Comparison of ENCODE assay signal across 31 mouse cellular contexts in genomic region chr2:9939250-9939649, GRCm38 (mm10). TPM values are rescaled to one million over a fixed set of nuclear protein-coding genes. Genes with fewer than 3 reads are reported as not detected.
DNase-seq lines count a peak whose midpoint lies in the region; ATAC-seq lines count a peak whose summit lies in the region.
"Had no signal": no experiment of that assay in that cellular context is flagged by ENCODE, and none has a peak within 500 bp of the region (broad histone marks: within the 10 kb centered on the region; RNA-seq: fewer than 3 reads in every experiment).

No protein-coding gene starts in this region.

- H3K4me2 ChIP-seq in kidney, embryonic 15.5 days = no peak overlapping the region
- H3K4me2 ChIP-seq in midbrain, embryonic 16.5 days (ENCODE audit: low read length) = no peak overlapping the region
- H3K4me2 ChIP-seq in midbrain, embryonic 14.5 days (ENCODE audit: low read length) = no peak overlapping the region
- H3K4me2 ChIP-seq: embryonic facial prominence, embryonic 13.5 days; forebrain, embryonic 12.5 days; liver, embryonic 11.5 days had no signal

- H3K9me3 ChIP-seq in kidney, embryonic 15.5 days (replicated peaks) = no peaks in the 10 kb centered on the region
- no peaks in the 10 kb centered on the region for H3K9me3 ChIP-seq in midbrain, embryonic 16.5 days (replicated peaks; ENCODE audit: control insufficient read depth, low read length, poor library complexity, severe bottlenecking)
- no peaks in the 10 kb centered on the region for H3K9me3 ChIP-seq in midbrain, embryonic 14.5 days (ENCODE audit: control insufficient read depth, low read length)
- no peaks in the 10 kb centered on the region for H3K9me3 ChIP-seq in limb, embryonic 10.5 days (replicated peaks)
- H3K9me3 ChIP-seq: embryonic facial prominence, embryonic 13.5 days; forebrain, embryonic 12.5 days; G1E; heart, embryonic 10.5 days had no signal

- H3K27me3 ChIP-seq in kidney, embryonic 15.5 days = no peaks in the 10 kb centered on the region
- H3K27me3 ChIP-seq in midbrain, embryonic 16.5 days (ENCODE audit: control insufficient read depth, insufficient read depth, low read depth, low read length) = no peaks in the 10 kb centered on the region
- no peaks in the 10 kb centered on the region for H3K27me3 ChIP-seq in midbrain, embryonic 14.5 days (ENCODE audit: control insufficient read depth, insufficient read depth, low read length)
- H3K27me3 ChIP-seq in limb, embryonic 10.5 days (ENCODE audit: low read depth, poor library complexity, severe bottlenecking) = no peaks in the 10 kb centered on the region
- H3K27me3 ChIP-seq: CH12.LX; embryonic facial prominence, embryonic 13.5 days; forebrain, embryonic 12.5 days had no signal

- 0 out of 2 replicates have a peak, but pooled peaks have one; percentile 22 for ATAC-seq in kidney, embryonic 15.5 days (replicated peaks; ENCODE audit: low FRiP score)
- ATAC-seq in midbrain, embryonic 16.5 days = 0 out of 2 replicates have a peak, but pooled peaks have one; percentile 48
- ATAC-seq in midbrain, embryonic 14.5 days (ENCODE audit: low FRiP score, low TSS enrichment) = no peak
- ATAC-seq: inflammation-experienced regulatory T-cells, adult 6 months had no signal

- no peak overlapping the region for H3K27ac ChIP-seq in kidney, embryonic 15.5 days
- H3K27ac ChIP-seq in midbrain, embryonic 16.5 days (ENCODE audit: low read length) = no peak overlapping the region
- H3K27ac ChIP-seq in midbrain, embryonic 14.5 days (replicated peaks; ENCODE audit: low read depth, low read length) = no peak overlapping the region
- 0 out of 2 replicates have a peak overlapping the region, but pooled peaks have one; percentile 12 for H3K27ac ChIP-seq in limb, embryonic 10.5 days
- H3K27ac ChIP-seq: embryonic facial prominence, embryonic 13.5 days; forebrain, embryonic 12.5 days; gastrocnemius, adult 2 months; heart, embryonic 10.5 days; layer of hippocampus, adult 2 months had no signal

- WGBS in kidney, embryonic 15.5 days = 54% methylated on average over 4 of the region's 4 CpGs
- 96% methylated on average over 4 of the region's 4 CpGs for WGBS in midbrain, embryonic 16.5 days
- 90% methylated on average over 4 of the region's 4 CpGs for WGBS in midbrain, embryonic 14.5 days
- 77% methylated on average over 4 of the region's 4 CpGs for WGBS in limb, embryonic 10.5 days

- H3K4me3 ChIP-seq in kidney, embryonic 15.5 days (replicated peaks) = no peak overlapping the region
- no peak overlapping the region for H3K4me3 ChIP-seq in midbrain, embryonic 16.5 days (ENCODE audit: low read depth, low read length)
- H3K4me3 ChIP-seq in midbrain, embryonic 14.5 days (replicated peaks; ENCODE audit: low read depth, low read length) = no peak overlapping the region
- H3K4me3 ChIP-seq in limb, embryonic 10.5 days = no peak overlapping the region
- H3K4me3 ChIP-seq: embryonic facial prominence, embryonic 13.5 days; erythroblast, embryonic 14.5 days; forebrain, embryonic 12.5 days; gastrocnemius, adult 2 months; heart, embryonic 10.5 days; layer of hippocampus, adult 2 months had no signal

- 0 out of 2 replicates have a peak, but pooled peaks cover 3% of the 10 kb centered on the region for H3K36me3 ChIP-seq in kidney, embryonic 15.5 days
- no peaks in the 10 kb centered on the region for H3K36me3 ChIP-seq in midbrain, embryonic 16.5 days (ENCODE audit: control insufficient read depth, insufficient read depth, low read length)
- H3K36me3 ChIP-seq in midbrain, embryonic 14.5 days (ENCODE audit: control insufficient read depth, insufficient read depth, low read length) = no peaks in the 10 kb centered on the region
- no peaks in the 10 kb centered on the region for H3K36me3 ChIP-seq in limb, embryonic 10.5 days
- H3K36me3 ChIP-seq: heart, embryonic 10.5 days had no signal

- H3K9ac ChIP-seq in kidney, embryonic 15.5 days = no peak overlapping the region
- H3K9ac ChIP-seq in midbrain, embryonic 16.5 days (ENCODE audit: low read depth, low read length) = no peak overlapping the region
- H3K9ac ChIP-seq in midbrain, embryonic 14.5 days (replicated peaks; ENCODE audit: low read length) = no peak overlapping the region
- H3K9ac ChIP-seq: embryonic facial prominence, embryonic 13.5 days; forebrain, embryonic 12.5 days had no signal

- no peak for DNase-seq in kidney, adult 11 months
- no peak for DNase-seq in midbrain, embryonic 14.5 days
- peak; percentile 39 for DNase-seq in R1 (ENCODE audit: low read depth, low spot score)
- no peak for DNase-seq in limb, embryonic 10.5 days (ENCODE audit: low spot score)
- DNase-seq in frontal cortex, postnatal 14 days (ENCODE audit: low spot score in 2 of 2) = no peak
- DNase-seq: adrenal gland, postnatal 14 days; B cell, adult 2 months; cerebellum, adult 2 months; cerebellum, postnatal 25 days; embryo, embryonic 11 days; gastrocnemius, adult 2 months; kidney, adult 8-10 months; kidney, postnatal 25 days; lung, adult 18-20 months; lung, postnatal 14 days; retina, postnatal 1 day; right cerebral cortex, postnatal 25 days; spleen, adult 18-20 months had no signal

- H3K4me1 ChIP-seq in kidney, embryonic 15.5 days = 0 out of 2 replicates have a peak, but pooled peaks cover 3% of the 10 kb centered on the region
- no peaks in the 10 kb centered on the region for H3K4me1 ChIP-seq in midbrain, embryonic 16.5 days (ENCODE audit: control insufficient read depth, insufficient read depth, low read length)
- H3K4me1 ChIP-seq in midbrain, embryonic 14.5 days (ENCODE audit: control insufficient read depth, insufficient read depth, low read length) = no peaks in the 10 kb centered on the region
- H3K4me1 ChIP-seq in limb, embryonic 10.5 days = peaks cover 7% of the 10 kb centered on the region
- H3K4me1 ChIP-seq: embryonic facial prominence, embryonic 13.5 days; forebrain, embryonic 12.5 days had no signal

RNA-seq across cellular contexts. Expression of gene Gata3, which starts 49.4 kb away (rescaled TPM):
- polyA plus RNA-seq in kidney, embryonic 15.5 days (2015; fragmentation: Nextera tagmentation; extraction: Ambion mirVana) = 98.5 and 108 TPM in 2 replicates
- polyA plus RNA-seq in midbrain, embryonic 16.5 days (2015; fragmentation: Nextera tagmentation; extraction: Ambion mirVana) = 84.5 and 92.5 TPM in 2 replicates
- 88.6 and 120 TPM in 2 replicates for polyA plus RNA-seq in midbrain, embryonic 14.5 days (2014; fragmentation: Nextera tagmentation; extraction: Ambion mirVana)
- polyA plus RNA-seq in limb, embryonic 10.5 days (2016; fragmentation: Nextera tagmentation; extraction: Ambion mirVana) = 6.3 and 6.5 TPM in 2 replicates

RNA-seq across cellular contexts. Expression of gene 9230102O04Rik, which starts 49.9 kb away (rescaled TPM):
- polyA plus RNA-seq in kidney, embryonic 15.5 days (2015; fragmentation: Nextera tagmentation; extraction: Ambion mirVana) = 4.9 and 6.2 TPM in 2 replicates
- 2.3 and 4.0 TPM in 2 replicates for polyA plus RNA-seq in midbrain, embryonic 16.5 days (2015; fragmentation: Nextera tagmentation; extraction: Ambion mirVana)
- polyA plus RNA-seq in midbrain, embryonic 14.5 days (2014; fragmentation: Nextera tagmentation; extraction: Ambion mirVana) = 5.5 and 6.3 TPM in 2 replicates
- 0.39 TPM in 1 of 2 replicates, not detected in the other for polyA plus RNA-seq in limb, embryonic 10.5 days (2016; fragmentation: Nextera tagmentation; extraction: Ambion mirVana)
- polyA plus RNA-seq: cerebellum, adult 2 months; erythroblast, embryonic 14.5 days; heart, embryonic 10.5 days; heart, postnatal 0 days; liver, embryonic 11.5 days; neural tube, embryonic 11.5 days had no signal

RNA-seq across cellular contexts. Expression of gene 4930412O13Rik, which starts 58.2 kb away (rescaled TPM):
- polyA plus RNA-seq in kidney, embryonic 15.5 days (2015; fragmentation: Nextera tagmentation; extraction: Ambion mirVana) = 2.8 and 3.0 TPM in 2 replicates
- 1.1 and 1.6 TPM in 2 replicates for polyA plus RNA-seq in midbrain, embryonic 16.5 days (2015; fragmentation: Nextera tagmentation; extraction: Ambion mirVana)
- polyA plus RNA-seq in midbrain, embryonic 14.5 days (2014; fragmentation: Nextera tagmentation; extraction: Ambion mirVana) = 1.7 and 2.5 TPM in 2 replicates
- 0.46 and 0.55 TPM in 2 replicates for polyA plus RNA-seq in limb, embryonic 10.5 days (2016; fragmentation: Nextera tagmentation; extraction: Ambion mirVana)
- polyA plus RNA-seq: cerebellum, adult 2 months; embryonic facial prominence, embryonic 13.5 days; erythroblast, embryonic 14.5 days; G1E; heart, postnatal 0 days; inflammation-experienced regulatory T-cells, adult 6 months; liver, embryonic 11.5 days; neural tube, embryonic 11.5 days had no signal

Comparison
In these comparisons a context has a peak if more than half of its experiments do, and no peak if none do; other contexts are left out.
1. RNA of gene Gata3, which starts 49.4 kb away (polyA plus RNA-seq): 88.6 to 120 TPM in midbrain, embryonic 14.5 days, 98.5 to 108 TPM in kidney, embryonic 15.5 days and 84.5 to 92.5 TPM in midbrain, embryonic 16.5 days; 6.3 to 6.5 TPM in limb, embryonic 10.5 days; every median in the first group is over 10 times any median in the second.